Mouse (Mus musculus) E14TG2a.4 (cell line): ENCODE measurements around the gene Abhd10.

ENCODE experiments used
- CTCF ChIP-seq: conservative IDR thresholded peaks from 2 replicates; pipeline ENCODE4 v1.5.1; 2014; ENCODE audit warnings: low read length
- NANOG ChIP-seq: IDR thresholded peaks from 2 replicates; pipeline ENCODE4 v1.6.1; 2014; ENCODE audit warnings: borderline replicate concordance, low read length, mixed read lengths

DNA sequence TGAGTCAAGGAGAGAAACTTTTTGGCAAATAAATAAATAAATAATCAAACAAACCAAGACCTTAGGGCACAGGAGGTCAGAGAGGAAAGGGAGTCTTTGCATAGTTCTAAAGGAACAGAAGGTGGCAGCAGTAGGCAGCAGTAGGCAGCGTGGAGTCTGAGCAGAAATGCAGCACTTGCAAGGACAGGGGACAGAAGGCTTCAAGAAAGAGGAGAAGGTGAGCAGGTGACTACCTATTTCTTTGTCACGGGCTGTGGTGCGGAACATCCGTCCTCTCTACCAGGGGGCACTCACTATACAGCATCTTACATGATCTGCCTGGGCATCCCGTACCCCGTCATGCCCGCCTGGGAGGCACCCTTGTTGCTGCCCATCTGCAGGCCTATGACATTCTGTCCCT lies 31.5 kb downstream of the Abhd10 start:
- TF ChIP-seq CTCF: no peak; the same call in 1 of the 2 replicates
- no peak for TF ChIP-seq NANOG
